Mouse (Mus musculus) erythroblast, embryonic 14.5 days (primary cell): ENCODE results near the gene Cep44.

Experiments used
- GATA1 ChIP-seq: IDR thresholded peaks from 2 replicates; pipeline ENCODE4 v1.6.1; 2012; ENCODE audit warnings: low read length, inconsistent platforms, mixed read lengths
- TAL1 ChIP-seq: IDR thresholded peaks from 3 replicates; pipeline ENCODE4 v1.6.1; 2012; ENCODE audit warnings: low read length, inconsistent platforms, mixed read lengths

DNA sequence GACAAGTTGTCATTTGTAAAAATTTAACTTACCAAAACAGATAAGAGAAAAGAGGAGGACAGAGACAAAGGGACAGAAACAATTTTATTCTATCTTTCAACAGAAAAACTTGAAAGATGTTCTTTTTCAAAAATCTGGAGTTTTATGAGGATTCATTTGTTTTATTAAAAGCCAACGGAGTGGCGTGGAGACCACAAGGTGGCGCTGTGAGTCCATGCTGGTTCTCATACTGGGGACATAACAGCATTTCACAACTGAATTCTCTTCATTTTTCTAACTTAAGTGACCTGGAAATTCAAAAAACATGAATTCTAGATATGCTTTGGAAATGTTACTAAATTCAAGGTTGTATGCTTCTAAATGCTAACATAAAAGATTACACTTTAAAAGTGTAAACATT lies 20.5 kb downstream of the Cep44 start:
- TF ChIP-seq GATA1 (no peak), TAL1 (no peak)
